Mouse (Mus musculus) megakaryocyte, embryonic 14.5 days (primary cell): ENCODE measurements around the gene BC005537.

Experiments used
- FLI1 ChIP-seq: IDR thresholded peaks from 2 replicates; pipeline ENCODE4 v1.6.1; 2012; ENCODE audit warnings: low read length, inconsistent platforms, mixed read lengths
- GATA1 ChIP-seq: IDR thresholded peaks from 3 replicates; pipeline ENCODE4 v1.6.1; 2012; ENCODE audit warnings: mixed read lengths, low read length, inconsistent platforms, borderline replicate concordance

DNA sequence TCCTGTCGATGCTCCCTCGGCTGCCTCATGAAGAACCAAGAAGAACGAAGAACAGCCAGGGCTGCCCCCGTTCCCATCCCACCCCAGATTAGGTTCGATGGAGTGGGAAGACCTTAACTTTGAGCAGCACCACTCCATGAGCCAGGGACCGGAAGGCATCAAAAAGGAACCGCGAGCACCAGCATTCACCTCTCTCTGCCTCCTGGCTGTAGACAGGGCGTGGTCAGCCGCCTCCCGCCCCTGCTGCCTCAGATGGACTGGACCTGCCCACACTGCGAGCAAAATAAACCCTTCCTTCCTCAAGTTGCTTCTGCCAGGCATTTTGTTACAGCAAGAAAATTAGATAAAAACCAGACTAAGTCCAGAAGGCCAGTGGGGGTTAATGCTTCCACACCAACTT is 59.6 kb downstream of the BC005537 start:
- TF ChIP-seq GATA1 (no peak), FLI1 (no peak)
